9 mouse cellular contexts compared by ENCODE assay signal in genomic region chr13:35119782-35120181, GRCm38 (mm10).
DNase-seq lines count a peak whose midpoint lies in the region; ATAC-seq lines count a peak whose summit lies in the region.
"Had no signal": no experiment of that assay in that cellular context is flagged by ENCODE, and none has a peak within 500 bp of the region (broad histone marks: within the 10 kb centered on the region; RNA-seq: fewer than 3 reads in every experiment).

No protein-coding gene starts in this region.

- 28% methylated on average over 1 of the region's 1 CpGs for WGBS in hindbrain, embryonic 11.5 days
- 31% methylated on average over 1 of the region's 1 CpGs for WGBS in hindbrain, embryonic 13.5 days

- no peaks in the 10 kb centered on the region for H3K27me3 ChIP-seq in hindbrain, embryonic 11.5 days (ENCODE audit: control insufficient read depth, insufficient read depth, low read length)
- H3K27me3 ChIP-seq in hindbrain, embryonic 13.5 days = no peaks in the 10 kb centered on the region

- H3K9me3 ChIP-seq in hindbrain, embryonic 11.5 days (ENCODE audit: control insufficient read depth, low read length) = no peaks in the 10 kb centered on the region
- no peaks in the 10 kb centered on the region for H3K9me3 ChIP-seq in hindbrain, embryonic 13.5 days
- H3K9me3 ChIP-seq: midbrain, embryonic 10.5 days had no signal

- H3K4me1 ChIP-seq in hindbrain, embryonic 11.5 days (replicated peaks; ENCODE audit: control insufficient read depth, insufficient read depth, low read length) = no peaks in the 10 kb centered on the region
- no peaks in the 10 kb centered on the region for H3K4me1 ChIP-seq in hindbrain, embryonic 13.5 days (replicated peaks)
- H3K4me1 ChIP-seq: midbrain, embryonic 10.5 days had no signal

- no peak overlapping the region for H3K9ac ChIP-seq in hindbrain, embryonic 11.5 days (ENCODE audit: low read depth, low read length)
- no peak overlapping the region for H3K9ac ChIP-seq in hindbrain, embryonic 13.5 days

- peak; percentile 17 for DNase-seq in hindbrain, embryonic 11.5 days (ENCODE audit: low spot score)
- DNase-seq in lung, postnatal 36 days = peak; percentile 23
- DNase-seq in lung, postnatal 4 days = no peak
- peak; percentile 34 for DNase-seq in R1 (ENCODE audit: low read depth, low spot score)
- DNase-seq in retina, postnatal 1 day = peak; percentile 12
- no peak for DNase-seq in urinary bladder, adult 2 months (ENCODE audit: low spot score)
- no peak for DNase-seq in neural tube, embryonic 10.5 days (ENCODE audit: extremely low spot score, low spot score)

- H3K4me3 ChIP-seq in hindbrain, embryonic 11.5 days (ENCODE audit: low read depth, low read length) = no peak overlapping the region
- H3K4me3 ChIP-seq in hindbrain, embryonic 13.5 days = no peak overlapping the region
- H3K4me3 ChIP-seq: midbrain, embryonic 10.5 days had no signal

- no peak overlapping the region for H3K4me2 ChIP-seq in hindbrain, embryonic 11.5 days (replicated peaks; ENCODE audit: low read depth, low read length)
- H3K4me2 ChIP-seq in hindbrain, embryonic 13.5 days = no peak overlapping the region

- no peak for ATAC-seq in hindbrain, embryonic 11.5 days (ENCODE audit: low FRiP score)
- no peak for ATAC-seq in hindbrain, embryonic 13.5 days (ENCODE audit: low FRiP score)

- no peak overlapping the region for H3K27ac ChIP-seq in hindbrain, embryonic 11.5 days (ENCODE audit: low read depth, low read length)
- H3K27ac ChIP-seq in hindbrain, embryonic 13.5 days = no peak overlapping the region
- H3K27ac ChIP-seq: midbrain, embryonic 10.5 days had no signal

- no peaks in the 10 kb centered on the region for H3K36me3 ChIP-seq in hindbrain, embryonic 11.5 days (ENCODE audit: control insufficient read depth, insufficient read depth, low read length)
- no peaks in the 10 kb centered on the region for H3K36me3 ChIP-seq in hindbrain, embryonic 13.5 days
- H3K36me3 ChIP-seq: midbrain, embryonic 10.5 days had no signal

Comparison
In these comparisons a context has a peak if more than half of its experiments do, and no peak if none do; other contexts are left out.
1. DNase-seq: peak in hindbrain, embryonic 11.5 days (single experiment), lung, postnatal 36 days (single experiment), R1 (single experiment) and retina, postnatal 1 day (single experiment); none in lung, postnatal 4 days (0 of 2), urinary bladder, adult 2 months (single experiment) and neural tube, embryonic 10.5 days (single experiment).